Mouse (Mus musculus) heart, postnatal 0 days (tissue): ENCODE measurements around the gene Ern1.

Source experiments
- CTCF ChIP-seq: IDR thresholded peaks from 2 replicates; pipeline ENCODE4 v1.5.1; 2016; ENCODE audit warnings: antibody characterized with exemption, control low read depth, low read depth
- EP300 ChIP-seq: IDR thresholded peaks from 2 replicates; pipeline ENCODE4 v1.6.1; 2016; ENCODE audit warnings: antibody characterized with exemption, low read depth

DNA sequence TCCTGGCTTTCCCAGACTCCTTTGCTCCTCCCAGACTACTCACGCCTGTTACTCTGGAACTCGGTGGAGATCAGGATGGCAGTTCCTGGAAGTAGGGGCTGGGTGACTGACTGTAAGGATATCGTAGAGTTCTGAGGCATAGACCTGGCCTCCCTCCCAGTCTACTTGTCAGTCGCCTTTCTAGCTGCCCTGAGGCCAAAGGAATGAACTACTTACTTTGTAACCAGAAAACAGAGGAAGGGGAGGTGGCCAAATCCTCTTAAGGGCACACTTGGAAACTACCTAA lies 94.4 kb downstream of the Ern1 start:
- no peak for TF ChIP-seq CTCF
- TF ChIP-seq EP300: no peak
